In the genomic region with DNA sequence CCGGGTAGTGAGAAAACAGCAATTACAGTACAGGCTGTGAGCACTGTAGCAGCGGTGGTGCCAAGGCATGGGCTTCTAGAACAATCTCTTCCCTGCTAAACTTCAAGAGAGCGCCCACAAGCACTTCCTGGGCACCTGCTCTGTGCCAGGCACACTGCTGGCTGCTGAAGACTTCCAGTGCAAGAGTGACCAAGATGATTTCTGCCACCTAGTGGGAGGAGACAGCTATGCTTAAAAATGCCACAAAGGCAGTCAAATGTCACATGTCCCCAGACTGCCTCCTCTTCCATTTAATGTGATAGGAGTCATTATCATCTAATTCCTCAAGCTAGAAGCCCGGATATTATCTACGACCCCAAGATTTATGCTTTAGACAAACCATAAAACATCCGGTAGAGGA, we compare ENCODE assay signal across 8 mouse cellular contexts.
A peak's percentile ranks its signal among the peaks of the same experiment; 100 is the strongest.
DNase-seq lines count a peak whose midpoint lies in the region; ATAC-seq and TF ChIP-seq lines count a peak whose summit lies in the region.

No protein-coding gene starts in this region.

- H3K4me3 ChIP-seq in limb, embryonic 14.5 days (replicated peaks; ENCODE audit: low read length) = no peak overlapping the region
- no peak overlapping the region for H3K4me3 ChIP-seq in small intestine, adult 2 months (ENCODE audit: low read depth, low read length)

- H3K36me3 ChIP-seq in limb, embryonic 14.5 days (ENCODE audit: control insufficient read depth, insufficient read depth, low read length) = no peaks in the 10 kb centered on the region
- H3K36me3 ChIP-seq in small intestine, adult 2 months (ENCODE audit: control insufficient read depth, insufficient read depth, low read length) = no peaks in the 10 kb centered on the region

- H3K27ac ChIP-seq in limb, embryonic 14.5 days (replicated peaks; ENCODE audit: low read depth, low read length) = no peak overlapping the region
- no peak overlapping the region for H3K27ac ChIP-seq in small intestine, adult 2 months (ENCODE audit: insufficient read depth, low read depth, low read length)

- H3K9me3 ChIP-seq in limb, embryonic 14.5 days (ENCODE audit: control insufficient read depth, low read length) = no peaks in the 10 kb centered on the region

- TF ChIP-seq POLR2A in limb, embryonic 14.5 days (IDR thresholded peaks at IDR 0.05; ENCODE audit: borderline replicate concordance, extremely low read depth, insufficient read depth, insufficient read length) = no peak
- TF ChIP-seq POLR2A in small intestine, adult 2 months (IDR thresholded peaks at IDR 0.05; ENCODE audit: low read depth, low read length) = no peak

- intact Hi-C loops in gastrocnemius, postnatal 36 days (cut with DNase I) = no loop called here

- peaks cover 10% of the 10 kb centered on the region for H3K4me1 ChIP-seq in limb, embryonic 14.5 days (ENCODE audit: control insufficient read depth, insufficient read depth, low read length)
- no peaks in the 10 kb centered on the region; the same call in 1 of the 2 replicates for H3K4me1 ChIP-seq in small intestine, adult 2 months (ENCODE audit: control insufficient read depth, insufficient read depth, insufficient read length, low read length)

- no peak for ATAC-seq in limb, embryonic 14.5 days (ENCODE audit: low FRiP score, low read depth)

- H3K27me3 ChIP-seq in limb, embryonic 14.5 days (ENCODE audit: control insufficient read depth, insufficient read depth, low read length) = no peaks in the 10 kb centered on the region
- no peaks in the 10 kb centered on the region for H3K27me3 ChIP-seq in small intestine, adult 2 months (ENCODE audit: control insufficient read depth, insufficient read depth, low read length)

- H3K4me2 ChIP-seq in limb, embryonic 14.5 days (replicated peaks; ENCODE audit: low read depth, low read length, severe bottlenecking) = no peak overlapping the region

- no peak overlapping the region for H3K9ac ChIP-seq in limb, embryonic 14.5 days (ENCODE audit: low read depth, low read length, severe bottlenecking)

- peak; percentile 47 for DNase-seq in gastrocnemius, adult 18-20 months (ENCODE audit: low spot score)
- DNase-seq in gastrocnemius, postnatal 4 days (ENCODE audit: low spot score in 2 of 2) = no peak
- peak; percentile 78 for DNase-seq in 416B (ENCODE audit: low read depth)
- DNase-seq in ZHBTc4 (ENCODE audit: low read depth, low spot score) = peak; percentile 75
- peak; percentile 35 for DNase-seq in forelimb bud, embryonic 11.5 days (ENCODE audit: low read depth, low spot score)
- DNase-seq in limb, embryonic 14.5 days (ENCODE audit: low spot score) = peak; percentile 33
- no peak for DNase-seq in gastrocnemius, postnatal 36 days

- WGBS in limb, embryonic 14.5 days = 46% methylated on average over 6 of the region's 6 CpGs
- 31% methylated on average over 6 of the region's 6 CpGs for WGBS in small intestine, adult 2 months

- peak; percentile 45; the same call in 1 of the 2 replicates for TF ChIP-seq CTCF in small intestine, adult 2 months (IDR thresholded peaks at IDR 0.05; ENCODE audit: extremely low read depth, insufficient read length, insufficient replicate concordance, low read depth, low read length)

Comparison
In these comparisons a context has a peak if more than half of its experiments do, and no peak if none do; other contexts are left out.
1. DNase-seq: peak in gastrocnemius, adult 18-20 months (single experiment), 416B (single experiment), ZHBTc4 (single experiment), forelimb bud, embryonic 11.5 days (single experiment) and limb, embryonic 14.5 days (single experiment); none in gastrocnemius, postnatal 4 days (0 of 2) and gastrocnemius, postnatal 36 days (0 of 2).